Mouse (Mus musculus): ENCODE results near the gene Src. TPM values are rescaled to one million over a fixed set of nuclear protein-coding genes. Genes with fewer than 3 reads are reported as not detected.
"Not testable (repeated sequence)": the region's sequence is repeated elsewhere in the genome, so short reads cannot be mapped to it uniquely, and the experiment has no call there.

Gene Src
- 38.1 and 48.9 TPM in 2 replicates for polyA plus RNA-seq (2011; ENCODE audit: insufficient read length, low read depth, missing spikeins)

- Histone ChIP-seq H3K27ac (ENCODE audit: insufficient read depth, low read length) (no peak within 1 kb of the TSS), H3K4me1 (ENCODE audit: control insufficient read depth, insufficient read depth, low read length) (peaks cover 3% of the 10 kb centered on the region; the same call in 1 of the 2 replicates), H3K4me3 (ENCODE audit: insufficient read depth, low read length) (no peak within 1 kb of the TSS)
- TF ChIP-seq POLR2A (IDR thresholded peaks at IDR 0.05; ENCODE audit: low read depth, low read length): no peak
- no peak for TF ChIP-seq CTCF (IDR thresholded peaks at IDR 0.05; ENCODE audit: borderline replicate concordance, insufficient read depth, low read length)
These were observed at the start of gene Src for GRCm38 (mm10) chr2:157418206-157418605. Src (plus strand) TSS chr2:157418444.

- Histone ChIP-seq H3K4me1 (ENCODE audit: control insufficient read depth, insufficient read depth, low read length) (0 out of 2 replicates have a peak, but pooled peaks cover 2% of the 10 kb centered on the region), H3K4me3 (ENCODE audit: insufficient read depth, low read length) (no peak overlapping the region), H3K27ac (ENCODE audit: insufficient read depth, low read length) (no peak overlapping the region)
- TF ChIP-seq CTCF (IDR thresholded peaks at IDR 0.05; ENCODE audit: borderline replicate concordance, insufficient read depth, low read length) (no peak), POLR2A (IDR thresholded peaks at IDR 0.05; ENCODE audit: low read depth, low read length) (no peak)
These were observed 46.5 kb upstream of the Src start for GRCm38 (mm10) chr2:157371696-157372095.

- TF ChIP-seq CTCF (IDR thresholded peaks at IDR 0.05; ENCODE audit: borderline replicate concordance, insufficient read depth, low read length): no peak
- peak; percentile 33; the same call in 1 of the 2 replicates for TF ChIP-seq POLR2A (IDR thresholded peaks at IDR 0.05; ENCODE audit: low read depth, low read length)
- Histone ChIP-seq H3K27ac (ENCODE audit: insufficient read depth, low read length) (peak overlapping the region; percentile 85), H3K4me3 (ENCODE audit: insufficient read depth, low read length) (no peak overlapping the region), H3K4me1 (ENCODE audit: control insufficient read depth, insufficient read depth, low read length) (peaks cover 11% of the 10 kb centered on the region)
These were observed 44.6 kb upstream of the Src start for GRCm38 (mm10) chr2:157373681-157374080.

GRCm38 (mm10) chr2:157375051-157375450 lies 43.2 kb upstream of the Src start:
- no peak overlapping the region for H3K4me3 ChIP-seq (ENCODE audit: insufficient read depth, low read length)
- TF ChIP-seq CTCF (IDR thresholded peaks at IDR 0.05; ENCODE audit: borderline replicate concordance, insufficient read depth, low read length): no peak
- no peak for TF ChIP-seq POLR2A (IDR thresholded peaks at IDR 0.05; ENCODE audit: low read depth, low read length)
- peaks cover 11% of the 10 kb centered on the region for H3K4me1 ChIP-seq (ENCODE audit: control insufficient read depth, insufficient read depth, low read length)
- H3K27ac ChIP-seq (ENCODE audit: insufficient read depth, low read length): peak overlapping the region; percentile 8; the same call in 1 of the 2 replicates

GRCm38 (mm10) chr2:157375794-157376757 lies 42.2 kb upstream of the Src start:
- TF ChIP-seq POLR2A (IDR thresholded peaks at IDR 0.05; ENCODE audit: low read depth, low read length) (no peak), CTCF (IDR thresholded peaks at IDR 0.05; ENCODE audit: borderline replicate concordance, insufficient read depth, low read length) (no peak)
- H3K27ac ChIP-seq (ENCODE audit: insufficient read depth, low read length): peak overlapping the region; percentile 78

GRCm38 (mm10) chr2:157376995-157377394 lies 41.2 kb upstream of the Src start:
- Histone ChIP-seq H3K27ac (ENCODE audit: insufficient read depth, low read length) (0 out of 2 replicates have a peak overlapping the region, but pooled peaks have one; percentile 1), H3K4me1 (ENCODE audit: control insufficient read depth, insufficient read depth, low read length) (peaks cover 11% of the 10 kb centered on the region), H3K4me3 (ENCODE audit: insufficient read depth, low read length) (no peak overlapping the region)
- TF ChIP-seq CTCF (IDR thresholded peaks at IDR 0.05; ENCODE audit: borderline replicate concordance, insufficient read depth, low read length) (no peak), POLR2A (IDR thresholded peaks at IDR 0.05; ENCODE audit: low read depth, low read length) (no peak)

More at GRCm38 (mm10) chr2:157375794-157376757, 42.2 kb upstream of the Src start:
- Histone ChIP-seq H3K4me1 (ENCODE audit: control insufficient read depth, insufficient read depth, low read length) (peaks cover 11% of the 10 kb centered on the region), H3K4me3 (ENCODE audit: insufficient read depth, low read length) (no peak overlapping the region; the same call in 1 of the 2 replicates)

- no peak overlapping the region for H3K27ac ChIP-seq (ENCODE audit: insufficient read depth, low read length)
- H3K4me1 ChIP-seq (ENCODE audit: control insufficient read depth, insufficient read depth, low read length): no peaks in the 10 kb centered on the region
- H3K4me3 ChIP-seq (ENCODE audit: insufficient read depth, low read length): no peak overlapping the region
- TF ChIP-seq CTCF (IDR thresholded peaks at IDR 0.05; ENCODE audit: borderline replicate concordance, insufficient read depth, low read length) (no peak), POLR2A (IDR thresholded peaks at IDR 0.05; ENCODE audit: low read depth, low read length) (no peak)
These were observed 33.4 kb upstream of the Src start for GRCm38 (mm10) chr2:157384836-157385235.

GRCm38 (mm10) chr2:157388901-157389590 lies 29.2 kb upstream of the Src start:
- not testable (repeated sequence) for H3K4me1 ChIP-seq (ENCODE audit: control insufficient read depth, insufficient read depth, low read length); H3K4me3 ChIP-seq (ENCODE audit: insufficient read depth, low read length); H3K27ac ChIP-seq (ENCODE audit: insufficient read depth, low read length)

GRCm38 (mm10) chr2:157389591-157389921 lies 28.7 kb upstream of the Src start:
- Histone ChIP-seq H3K27ac (ENCODE audit: insufficient read depth, low read length) (no peak overlapping the region), H3K4me3 (ENCODE audit: insufficient read depth, low read length) (no peak overlapping the region), H3K4me1 (ENCODE audit: control insufficient read depth, insufficient read depth, low read length) (no peaks in the 10 kb centered on the region)
- no peak for TF ChIP-seq CTCF (IDR thresholded peaks at IDR 0.05; ENCODE audit: borderline replicate concordance, insufficient read depth, low read length)
- no peak for TF ChIP-seq POLR2A (IDR thresholded peaks at IDR 0.05; ENCODE audit: low read depth, low read length)

- Histone ChIP-seq H3K4me1 (ENCODE audit: control insufficient read depth, insufficient read depth, low read length) (no peaks in the 10 kb centered on the region), H3K27ac (ENCODE audit: insufficient read depth, low read length) (no peak overlapping the region), H3K4me3 (ENCODE audit: insufficient read depth, low read length) (no peak overlapping the region)
- no peak for TF ChIP-seq CTCF (IDR thresholded peaks at IDR 0.05; ENCODE audit: borderline replicate concordance, insufficient read depth, low read length)
- no peak for TF ChIP-seq POLR2A (IDR thresholded peaks at IDR 0.05; ENCODE audit: low read depth, low read length)
These were observed 25.9 kb upstream of the Src start for GRCm38 (mm10) chr2:157392331-157392730.
